In the genomic region with DNA sequence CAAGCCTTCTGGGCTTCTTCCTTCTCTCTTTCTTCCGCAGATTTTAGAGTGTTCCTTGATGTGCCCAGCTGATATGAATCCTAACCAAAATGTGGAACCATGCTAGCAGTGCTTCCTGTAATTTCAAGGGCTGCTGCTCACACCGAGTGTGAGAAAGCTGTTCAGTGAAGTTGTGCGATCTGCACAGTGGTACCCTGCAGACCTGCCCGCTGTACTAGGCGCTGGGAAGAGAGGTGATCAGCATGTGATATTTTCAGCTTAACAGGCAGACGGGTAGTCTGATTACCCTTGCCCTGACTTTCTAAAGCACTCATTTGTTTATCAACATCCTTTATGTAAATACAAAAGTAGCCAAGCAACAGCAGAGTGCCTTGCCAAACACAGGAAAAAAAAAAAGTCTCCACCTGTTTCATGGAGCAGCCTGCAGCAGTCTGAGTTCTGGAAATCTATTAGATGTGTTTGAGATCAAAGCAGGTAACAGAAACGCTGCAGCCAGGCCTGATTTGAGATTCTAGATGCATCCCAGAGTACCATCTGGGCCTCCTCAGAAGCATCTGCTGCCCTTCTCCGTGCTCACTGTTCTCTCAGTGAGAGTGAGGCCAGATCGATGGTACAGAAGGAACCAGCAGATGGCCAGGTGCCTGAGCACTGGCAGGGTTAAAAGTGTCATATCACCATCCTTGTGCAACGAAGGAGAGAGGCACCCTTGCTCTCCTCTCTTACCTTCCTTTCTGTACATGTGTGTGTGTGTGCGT, we compare ENCODE assay signal across 9 mouse cellular contexts.
DNase-seq lines count a peak whose midpoint lies in the region; ATAC-seq and TF ChIP-seq lines count a peak whose summit lies in the region.
"Had no signal": no experiment of that assay in that cellular context is flagged by ENCODE, and none has a peak within 500 bp of the region (broad histone marks: within the 10 kb centered on the region; RNA-seq: fewer than 3 reads in every experiment).

No protein-coding gene starts in this region.

- H3K27me3 ChIP-seq in hindbrain, embryonic 10.5 days (ENCODE audit: insufficient read depth, poor library complexity, severe bottlenecking) = no peaks in the 10 kb centered on the region
- no peaks in the 10 kb centered on the region for H3K27me3 ChIP-seq in stomach, postnatal 0 days (ENCODE audit: control insufficient read depth, insufficient read depth, low read length)

- no peaks in the 10 kb centered on the region for H3K36me3 ChIP-seq in hindbrain, embryonic 10.5 days
- no peaks in the 10 kb centered on the region for H3K36me3 ChIP-seq in stomach, postnatal 0 days (ENCODE audit: control insufficient read depth, insufficient read depth, low read length)

- H3K9ac ChIP-seq in stomach, postnatal 0 days (ENCODE audit: low read length) = no peak overlapping the region
- H3K9ac ChIP-seq: liver, embryonic 14.5 days had no signal

- H3K4me2 ChIP-seq in stomach, postnatal 0 days (replicated peaks; ENCODE audit: low read depth) = no peak overlapping the region

- H3K4me3 ChIP-seq in hindbrain, embryonic 10.5 days = no peak overlapping the region
- no peak overlapping the region for H3K4me3 ChIP-seq in stomach, postnatal 0 days (ENCODE audit: low read depth, low read length)

- no peaks in the 10 kb centered on the region for H3K9me3 ChIP-seq in hindbrain, embryonic 10.5 days
- no peaks in the 10 kb centered on the region for H3K9me3 ChIP-seq in stomach, postnatal 0 days (ENCODE audit: control insufficient read depth, low read length)

- intact Hi-C loops in left cerebral cortex, postnatal 36 days (cut with DNase I) = no loop called here

- no peak for TF ChIP-seq EP300 in stomach, postnatal 0 days (optimal IDR thresholded peaks at IDR 0.05)

- peaks cover 32% of the 10 kb centered on the region for H3K4me1 ChIP-seq in hindbrain, embryonic 10.5 days (replicated peaks)
- no peaks in the 10 kb centered on the region for H3K4me1 ChIP-seq in stomach, postnatal 0 days (replicated peaks; ENCODE audit: control insufficient read depth, insufficient read depth)

- peak overlapping the region; percentile 67 for H3K27ac ChIP-seq in hindbrain, embryonic 10.5 days
- no peak overlapping the region for H3K27ac ChIP-seq in stomach, postnatal 0 days (replicated peaks)
- H3K27ac ChIP-seq: liver, embryonic 14.5 days had no signal

- peak; percentile 48 for DNase-seq in R1 (ENCODE audit: low read depth, low spot score)
- DNase-seq in cerebellum, adult 18-20 months = peak; percentile 37 to 51
- peak; percentile 31 for DNase-seq in hindbrain, embryonic 10.5 days (ENCODE audit: low spot score)
- DNase-seq in left cerebral cortex, postnatal 36 days (ENCODE audit: low spot score in 2 of 2) = peak; percentile 30 to 54
- no peak for DNase-seq in spleen, adult 18-20 months
- DNase-seq in stomach, postnatal 0 days (ENCODE audit: low spot score) = no peak
- no peak for DNase-seq in spleen, postnatal 14 days (ENCODE audit: low spot score in 2 of 2)

- TF ChIP-seq CTCF in stomach, postnatal 0 days (IDR thresholded peaks at IDR 0.05; ENCODE audit: low read depth) = no peak

- WGBS in hindbrain, embryonic 10.5 days = 37% methylated on average over 11 of the region's 11 CpGs
- 46% methylated on average over 11 of the region's 11 CpGs for WGBS in stomach, postnatal 0 days

- ATAC-seq in stomach, postnatal 0 days (ENCODE audit: low FRiP score, low TSS enrichment) = no peak
- no peak for ATAC-seq in activated CD4-positive, CD25-positive, alpha-beta regulatory T cell, adult 4 months

Comparison
In these comparisons a context has a peak if more than half of its experiments do, and no peak if none do; other contexts are left out.
1. DNase-seq: peak in R1 (single experiment), cerebellum, adult 18-20 months (2 of 2), hindbrain, embryonic 10.5 days (single experiment) and left cerebral cortex, postnatal 36 days (2 of 2); none in spleen, adult 18-20 months (0 of 2), stomach, postnatal 0 days (single experiment) and spleen, postnatal 14 days (0 of 2).